Mouse (Mus musculus) thymus, adult 18-20 months (tissue): ENCODE data around the gene Gm7173.

Experiments used
- DNase-seq, 2 experiments: peaks; one replicate each; pipeline ENCODE4 v3.0.0; 2022; ENCODE audit warnings: mixed read lengths in 2 of 2

Gene Gm7173

GRCm38 (mm10) chrX:79516977-79517645, at the start of gene Gm7173:
Gm7173 (minus strand) TSS chrX:79517285.
- peak in 1 of 2 experiments; percentile 4 for DNase-seq

GRCm38 (mm10) chrX:79517646-79518016, 546 bp upstream of the Gm7173 start:
- DNase-seq = no peak

GRCm38 (mm10) chrX:79316790-79317189, 200.3 kb downstream of the Gm7173 start:
- no peak for DNase-seq
